Mouse (Mus musculus) yolk sac, embryonic 10.5 days (tissue): ENCODE data around the gene Bnip2.

Experiments
- DNase-seq: peaks from one replicate; pipeline ENCODE4 v3.0.0-alpha.2; 2017; ENCODE audit warnings: low spot score

Bnip2 gene

GRCm38 (mm10) chr9:70048751-70049415 lies 59.6 kb downstream of the Bnip2 start:
- no peak for DNase-seq

- DNase-seq, result no peak
Observed at GRCm38 (mm10) chr9:70049416-70049783, 60.1 kb downstream of the Bnip2 start.

GRCm38 (mm10) chr9:70049839-70050238 lies 60.6 kb downstream of the Bnip2 start:
- DNase-seq, result no peak

- DNase-seq, result no peak
Observed at GRCm38 (mm10) chr9:70052730-70053129, 63.5 kb downstream of the Bnip2 start.

GRCm38 (mm10) chr9:70053411-70053810 lies 64.1 kb downstream of the Bnip2 start:
- DNase-seq, result no peak
